Mouse (Mus musculus) adrenal gland, postnatal 14 days (tissue): ENCODE measurements around the gene Nr0b2. TPM values are rescaled to one million over a fixed set of nuclear protein-coding genes. Genes with fewer than 3 reads are reported as not detected.
A peak's percentile ranks its signal among the peaks of the same experiment; 100 is the strongest.

ENCODE experiments used
- DNase-seq: peaks from one replicate; pipeline ENCODE4 v3.0.0; 2021; ENCODE audit warnings: mixed read lengths
- total RNA-seq: library from RNA; stranded (reverse); gene quantifications from 2 replicates; pipeline ENCODE4 v1.2.3, GENCODE M21; 2021

The Nr0b2 gene
- total RNA-seq, 1 experiment from 2014 or later: 32.6 TPM

DNA sequence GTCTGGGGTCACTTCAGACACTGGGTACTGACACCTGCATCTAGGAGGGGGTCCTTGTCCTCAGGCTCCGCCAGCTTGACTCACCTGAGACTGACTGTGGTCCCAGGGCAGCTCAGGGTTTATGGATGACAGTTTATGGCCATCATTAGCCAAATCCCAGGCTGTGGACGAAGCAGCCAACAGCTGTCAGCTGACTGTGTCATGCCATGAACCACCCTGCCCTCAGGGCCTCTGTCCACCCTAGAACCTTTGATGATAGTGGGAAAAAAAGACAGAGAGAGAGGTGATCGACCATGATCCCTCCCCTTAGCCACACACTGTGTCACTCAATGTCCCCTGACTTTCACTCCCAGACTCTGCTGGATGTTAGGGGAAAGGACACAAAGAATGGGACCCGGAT lies 8.4 kb downstream of the Nr0b2 start:
- no peak for DNase-seq

DNA sequence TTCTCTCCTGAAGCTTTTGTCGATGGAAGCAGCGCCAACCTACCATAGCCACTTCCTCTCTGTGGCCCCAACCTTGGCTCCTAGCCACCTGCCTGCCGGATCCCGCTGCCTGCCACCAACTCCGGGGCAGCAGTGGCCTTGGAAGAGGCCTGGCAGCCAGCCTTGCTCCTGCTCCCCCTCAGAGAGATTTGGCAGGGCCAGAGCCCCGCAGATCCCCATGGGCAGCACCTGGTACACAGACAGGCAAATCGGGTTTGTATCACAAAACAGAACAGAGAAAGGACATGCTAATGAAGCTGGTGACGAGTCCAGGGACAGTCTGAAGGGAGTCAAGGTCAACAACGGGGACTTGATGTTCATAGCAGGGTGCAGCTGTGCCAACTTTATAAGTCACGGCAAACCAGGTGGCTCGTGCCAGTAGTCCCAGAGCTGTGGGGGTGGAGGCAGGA lies 10.0 kb downstream of the Nr0b2 start:
- peak; percentile 92 for DNase-seq

DNA sequence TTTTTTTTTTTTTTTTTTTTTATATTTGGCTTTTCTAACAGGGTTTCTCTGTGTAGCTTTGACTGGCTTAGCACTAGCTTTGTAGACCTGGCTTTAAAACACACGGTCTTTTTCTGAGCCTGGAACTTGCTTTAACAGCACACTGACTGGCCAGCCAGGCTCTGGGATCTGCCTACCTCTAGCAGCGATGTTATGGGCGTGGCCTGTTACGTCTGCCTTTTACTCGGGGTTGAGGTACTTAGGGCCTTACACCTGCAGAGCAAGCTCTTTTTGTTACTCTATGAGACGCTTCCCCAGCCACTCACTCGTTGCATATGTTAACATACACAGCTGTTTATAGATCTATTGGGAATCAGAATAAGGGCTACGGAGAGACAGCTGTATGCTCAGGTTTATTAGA lies 14.1 kb downstream of the Nr0b2 start:
- no peak for DNase-seq

DNA sequence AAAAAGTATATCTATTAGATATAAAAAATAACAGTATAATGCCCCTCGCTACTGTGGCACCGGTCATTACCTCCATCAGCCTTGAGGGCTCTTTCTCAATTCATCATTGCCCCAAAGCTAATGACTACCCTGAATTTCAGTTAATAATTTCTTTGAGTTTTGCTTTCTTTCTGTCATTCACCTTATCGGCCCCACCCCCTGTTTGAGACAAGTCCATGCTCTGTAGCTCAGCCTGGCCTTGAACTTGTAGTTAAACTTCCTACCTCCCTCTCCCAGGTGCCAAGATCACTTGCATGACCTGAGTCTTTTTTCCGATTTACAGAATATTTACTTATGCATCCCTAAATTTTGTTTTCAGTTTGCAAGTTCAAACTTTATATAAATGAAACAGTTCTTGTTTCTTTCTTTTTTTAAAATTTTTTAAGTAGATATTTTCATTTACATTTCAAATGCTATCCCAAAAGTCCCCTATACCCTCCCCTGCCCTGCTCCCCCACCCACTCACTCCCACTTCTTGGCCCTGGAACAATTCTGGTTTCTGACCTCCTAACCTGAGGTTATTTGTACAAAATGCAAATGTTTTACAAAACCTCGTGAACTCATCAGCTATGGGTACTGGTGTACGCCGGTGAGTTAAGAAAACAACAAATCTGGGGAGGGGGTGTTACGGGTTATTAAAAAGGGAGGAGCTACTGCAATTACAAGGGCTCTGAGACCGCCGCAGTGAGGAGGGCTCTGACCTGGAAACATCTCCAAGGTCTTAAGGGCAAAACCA lies 16.3 kb downstream of the Nr0b2 start:
- no peak for DNase-seq

DNA sequence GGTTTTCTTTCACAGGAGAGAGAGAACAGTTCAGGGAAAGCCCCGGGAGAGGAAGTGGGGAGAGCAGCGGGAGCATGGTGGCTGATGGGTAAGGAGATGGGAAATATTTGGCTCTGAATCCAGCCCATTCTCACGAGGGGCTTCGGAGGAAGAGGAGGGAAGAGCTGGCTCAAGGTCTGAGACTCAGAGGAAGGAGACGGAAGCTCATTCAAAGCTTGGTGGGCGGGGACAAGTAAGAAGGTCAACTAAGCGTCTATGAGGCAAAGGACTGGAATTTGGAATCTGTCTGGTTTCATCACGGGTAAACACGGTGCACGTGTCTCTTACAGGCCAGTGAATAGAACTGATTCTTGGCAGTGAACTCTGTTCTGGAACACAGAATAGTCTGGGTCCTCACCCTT lies 16.9 kb downstream of the Nr0b2 start:
- DNase-seq: peak; percentile 73

DNA sequence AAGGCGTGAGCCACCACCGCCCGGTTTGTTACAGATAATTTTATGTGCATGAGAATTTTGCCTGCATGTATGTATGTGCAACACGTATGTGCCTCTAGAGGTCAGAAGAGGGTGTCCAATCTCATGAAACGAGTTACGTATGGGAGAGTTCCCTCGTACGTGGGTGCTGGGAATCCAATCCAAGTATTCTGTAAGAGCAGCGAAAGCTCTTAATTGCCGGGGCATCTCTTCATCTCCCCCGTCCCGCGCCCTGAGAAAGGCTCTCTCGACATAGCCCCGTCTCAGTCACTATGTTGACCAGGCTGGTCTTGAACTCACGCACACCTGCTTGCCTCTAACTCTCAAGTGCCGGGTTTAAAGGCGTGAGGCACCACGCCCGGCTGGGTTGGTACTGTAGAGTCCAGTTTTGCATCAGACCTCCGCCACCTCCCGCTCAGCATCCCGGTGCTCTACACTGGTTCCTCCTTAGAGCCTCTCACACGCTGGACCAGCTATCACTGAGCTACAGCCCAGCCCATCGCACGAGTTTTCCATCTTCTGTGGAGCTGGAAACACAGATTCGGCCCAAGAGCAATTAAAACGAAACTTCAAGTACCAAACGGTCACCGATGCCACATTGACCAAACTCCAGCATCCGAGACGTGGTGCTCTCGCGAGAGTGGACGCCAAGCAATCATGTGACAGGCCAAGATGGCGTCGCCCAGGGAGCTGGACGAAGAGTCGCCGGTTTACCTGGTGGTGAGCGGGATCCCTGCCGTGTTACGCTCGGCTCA lies 21.1 kb downstream of the Nr0b2 start, which contains the start of gene Gpatch3:
TSS of gene Gpatch3 (plus strand) at position 676 of the 773 bp plus-strand sequence.
- peak; percentile 95 for DNase-seq

DNA sequence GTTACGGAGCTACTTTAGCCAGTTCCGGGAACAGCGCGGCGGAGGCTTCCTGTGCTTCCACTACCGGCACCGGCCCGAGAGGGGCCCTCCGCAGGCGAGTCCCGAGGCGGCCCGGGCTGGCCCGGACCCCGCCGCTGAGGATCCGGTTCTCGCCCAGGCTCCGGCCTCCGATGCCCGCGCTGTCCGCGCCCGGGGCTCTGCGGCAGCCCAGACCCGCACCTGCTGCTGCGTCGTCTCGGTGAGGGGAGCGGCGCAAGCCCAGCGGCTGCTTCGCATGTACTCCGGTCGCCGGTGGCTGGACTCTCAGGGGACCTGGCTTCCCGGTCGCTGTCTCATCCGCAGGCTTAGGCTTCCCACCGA lies 21.6 kb downstream of the Nr0b2 start:
- no peak for DNase-seq

DNA sequence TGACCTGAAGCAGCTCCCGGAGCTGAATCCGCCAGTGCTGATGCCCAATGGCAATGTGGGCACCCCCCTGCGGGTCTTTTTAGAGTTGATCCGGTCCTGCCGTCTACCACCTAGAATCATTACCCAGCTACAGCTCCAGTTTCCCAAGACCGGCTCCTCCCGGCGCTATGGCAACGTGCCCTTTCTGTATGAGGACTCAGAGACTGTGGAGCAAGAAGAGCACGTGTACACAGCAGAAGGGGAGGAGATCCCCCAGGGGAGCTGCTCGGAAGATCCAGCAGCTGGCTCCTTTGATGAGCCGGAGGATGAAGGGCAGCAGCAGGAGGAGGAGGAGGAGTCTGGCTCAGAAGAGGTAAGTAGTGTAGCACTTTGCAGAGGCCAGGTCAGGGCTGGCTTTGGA lies 24.8 kb downstream of the Nr0b2 start:
- no peak for DNase-seq

DNA sequence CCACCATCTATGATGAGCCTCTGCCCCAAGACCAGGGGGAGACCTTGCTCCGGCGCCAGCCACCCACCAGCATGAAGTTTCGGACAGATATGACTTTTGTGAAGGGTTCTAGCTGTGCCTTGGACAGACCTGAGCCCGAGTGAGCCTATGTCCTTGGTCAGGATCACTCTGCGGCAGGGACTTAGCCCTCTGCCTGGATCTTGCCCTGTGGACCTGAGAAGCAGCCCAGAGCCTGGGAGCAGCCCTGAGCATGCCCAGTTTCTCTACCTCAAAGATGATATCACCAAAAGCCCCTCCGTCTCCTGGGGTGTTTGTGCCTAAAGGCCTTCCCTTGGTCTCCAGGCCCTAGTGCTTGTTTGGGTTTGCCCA lies 30.5 kb downstream of the Nr0b2 start:
- no peak for DNase-seq

DNA sequence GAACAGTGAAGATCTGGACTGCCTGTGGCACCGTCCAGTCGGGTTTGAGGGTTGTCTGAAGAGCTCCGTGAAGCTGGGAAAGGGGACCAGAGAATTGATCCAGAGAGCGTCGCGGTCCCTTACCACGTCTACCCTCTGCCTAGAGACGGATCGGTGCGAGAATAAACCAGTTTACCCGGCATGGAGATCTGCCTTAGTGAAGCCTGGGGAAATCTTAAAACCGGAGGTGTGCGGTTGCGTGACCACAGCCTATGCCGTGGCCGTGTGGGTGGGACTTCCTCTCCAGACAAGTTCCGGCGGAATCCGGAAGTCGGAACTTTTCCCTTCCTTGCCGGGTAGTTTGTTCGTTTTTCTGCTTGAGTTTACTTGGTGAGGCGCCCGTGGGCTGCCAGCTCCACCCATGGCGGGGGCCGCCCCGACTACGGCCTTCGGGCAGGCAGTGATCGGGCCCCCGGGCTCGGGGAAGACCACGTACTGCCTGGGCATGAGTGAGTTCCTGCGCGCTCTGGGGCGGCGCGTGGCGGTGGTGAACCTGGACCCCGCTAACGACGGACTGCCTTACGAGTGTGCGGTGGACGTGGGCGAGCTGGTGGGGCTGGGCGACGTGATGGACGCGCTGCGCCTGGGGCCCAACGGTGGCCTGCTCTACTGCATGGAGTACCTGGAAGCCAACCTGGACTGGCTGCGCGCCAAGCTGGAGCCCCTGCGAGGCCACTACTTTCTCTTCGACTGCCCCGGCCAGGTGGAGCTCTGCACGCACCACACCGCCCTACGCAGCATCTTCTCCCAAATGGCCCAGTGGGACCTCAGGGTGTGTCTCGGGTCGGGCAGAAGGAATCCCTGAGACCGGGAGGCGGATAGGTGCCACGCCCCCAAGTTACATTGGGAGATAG lies 31.1 kb downstream of the Nr0b2 start, which contains the start of gene Gpn2:
TSS of gene Gpn2 (plus strand) at position 304 of the 893 bp plus-strand sequence.
- DNase-seq: peak; percentile 92

DNA sequence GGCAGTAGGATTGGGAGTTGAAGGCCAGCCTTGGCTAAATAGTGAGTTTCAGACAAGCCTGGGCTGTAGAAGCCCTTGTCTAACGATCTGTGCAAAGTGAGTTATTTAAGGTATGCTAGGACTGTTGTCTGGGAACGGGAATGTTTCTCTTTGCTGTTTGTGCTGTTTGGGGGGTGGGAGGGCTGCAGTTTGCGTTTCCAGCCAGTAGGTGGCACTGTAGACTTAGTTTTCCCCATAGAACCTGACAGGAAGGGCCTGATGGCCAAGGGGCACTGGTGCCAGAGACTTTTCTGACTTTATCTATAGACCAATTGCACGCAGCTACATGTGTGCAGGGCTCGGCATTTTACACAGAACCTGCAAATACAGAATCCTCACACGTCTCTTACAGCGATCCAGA lies 39.4 kb downstream of the Nr0b2 start:
- peak; percentile 83 for DNase-seq

DNA sequence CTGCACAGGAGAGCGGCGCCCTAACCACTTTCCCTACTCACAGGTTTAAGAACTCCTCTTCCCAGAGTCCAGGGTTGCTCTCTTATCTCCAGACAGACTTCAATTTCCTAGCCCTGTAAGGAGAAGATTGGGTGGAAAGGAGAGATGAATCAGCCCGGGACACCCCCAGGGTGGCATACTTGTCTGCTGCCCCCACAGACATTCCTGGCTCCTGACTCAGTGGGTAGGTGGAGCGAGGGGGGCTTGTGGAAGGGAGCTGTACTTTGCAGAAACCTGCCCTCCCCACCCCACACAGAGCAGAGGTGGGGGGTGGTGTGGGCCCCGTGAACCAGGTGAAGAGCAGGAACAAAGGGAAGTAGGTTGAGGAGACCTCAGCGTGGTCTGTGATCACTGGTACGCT lies 42.4 kb downstream of the Nr0b2 start:
- no peak for DNase-seq

DNA sequence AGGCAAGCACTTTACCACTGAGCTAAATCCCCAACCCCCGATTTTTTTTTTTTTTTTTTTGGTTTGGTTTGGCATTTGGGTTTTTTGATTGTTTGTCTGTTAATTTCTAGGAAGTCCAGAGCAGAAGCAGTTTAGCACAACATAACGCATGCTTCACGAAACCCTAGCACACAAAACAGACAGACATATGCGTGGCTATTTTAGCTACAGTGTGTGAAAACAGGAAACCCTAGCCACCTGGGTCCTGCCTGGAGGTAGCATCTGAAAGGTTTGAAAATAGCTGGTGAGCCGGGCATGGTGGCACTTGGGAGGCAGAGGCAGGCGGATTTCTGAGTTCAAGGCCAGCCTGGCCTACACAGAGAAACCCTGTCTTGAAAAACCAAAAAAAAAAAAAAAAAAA lies 42.9 kb downstream of the Nr0b2 start:
- DNase-seq: no peak

DNA sequence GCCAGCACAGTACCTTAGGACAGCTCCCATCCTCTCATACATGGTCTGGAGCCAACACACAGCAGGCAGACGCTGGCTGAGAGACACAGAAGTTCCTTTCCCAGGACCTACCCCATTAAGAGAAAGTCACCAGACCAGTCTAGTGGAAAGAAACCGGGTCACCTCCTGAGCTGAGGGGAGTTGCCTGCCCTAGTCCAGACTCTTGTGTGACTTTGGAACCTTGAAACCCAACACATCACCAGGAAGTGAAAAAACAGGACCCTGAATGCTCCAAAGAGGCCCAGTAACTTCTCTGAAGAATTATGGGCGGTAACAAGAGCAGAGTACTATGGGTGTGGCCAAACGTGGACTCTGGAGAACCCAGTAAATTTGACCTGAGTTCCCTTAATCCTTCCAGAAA lies 45.4 kb downstream of the Nr0b2 start:
- no peak for DNase-seq

DNA sequence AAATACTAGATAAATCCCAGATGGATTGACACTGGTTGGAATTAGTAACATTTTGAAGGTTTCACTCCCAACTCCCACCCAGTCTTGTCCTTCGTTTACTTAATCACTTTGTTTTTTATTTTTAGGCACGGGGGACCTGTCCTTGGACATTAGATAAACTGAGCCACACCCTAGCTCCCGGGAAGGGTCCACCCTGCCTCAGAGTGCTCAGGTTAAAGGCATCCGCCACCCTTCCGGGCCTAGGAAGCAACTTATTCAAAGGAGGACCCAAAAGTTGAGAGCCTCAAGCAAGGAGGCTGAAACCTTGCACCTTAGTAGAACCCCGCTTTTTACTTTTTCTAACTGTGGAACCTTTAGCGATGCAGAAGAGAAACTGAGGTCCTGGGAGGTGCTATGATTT lies 45.9 kb downstream of the Nr0b2 start:
- DNase-seq: no peak

DNA sequence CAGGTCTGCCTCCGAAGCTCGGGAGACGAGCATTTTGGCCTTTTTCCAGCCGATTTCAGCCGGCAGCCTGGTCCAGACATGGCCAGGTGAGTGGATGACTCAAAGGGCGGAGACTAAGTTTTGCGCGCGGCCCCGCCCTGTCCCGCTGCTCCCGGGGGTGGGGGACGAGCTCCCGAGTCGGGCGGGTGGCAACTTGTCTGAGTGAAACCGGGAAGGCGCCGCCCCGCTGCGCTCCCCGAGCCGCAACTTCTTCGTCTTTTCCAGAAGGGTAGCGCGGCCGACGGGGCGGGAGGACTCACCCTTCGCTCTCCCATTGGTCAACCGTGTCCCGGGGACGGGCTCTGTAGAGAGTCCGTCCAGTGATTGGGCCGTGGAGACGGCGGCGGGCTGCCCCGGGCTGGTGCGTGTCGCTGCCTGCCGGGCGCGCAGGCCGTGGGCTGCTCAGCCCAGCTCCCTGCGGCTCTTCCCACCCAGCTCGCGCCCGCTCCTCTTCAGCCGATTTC lies 46.4 kb downstream of the Nr0b2 start:
- DNase-seq: peak; percentile 95

DNA sequence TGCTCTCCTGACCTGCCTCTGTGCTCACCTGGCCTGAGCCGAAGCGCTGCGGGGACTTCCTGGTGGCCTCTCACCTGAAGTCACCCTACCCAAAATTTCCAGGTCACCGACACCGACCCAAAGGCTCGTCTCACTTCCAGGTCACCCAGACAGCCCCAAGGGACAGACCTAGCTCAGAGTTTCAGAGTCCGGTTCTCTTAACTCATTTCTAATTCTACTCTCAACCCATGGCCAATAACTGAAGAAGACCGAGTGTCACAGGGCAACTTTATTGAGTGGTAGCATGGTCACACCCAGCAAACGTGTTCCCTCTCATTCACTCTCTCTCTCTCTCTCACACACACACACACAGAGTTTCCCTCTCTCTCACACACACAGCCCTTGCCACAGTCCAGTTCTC lies 47.1 kb downstream of the Nr0b2 start:
- DNase-seq: no peak

DNA sequence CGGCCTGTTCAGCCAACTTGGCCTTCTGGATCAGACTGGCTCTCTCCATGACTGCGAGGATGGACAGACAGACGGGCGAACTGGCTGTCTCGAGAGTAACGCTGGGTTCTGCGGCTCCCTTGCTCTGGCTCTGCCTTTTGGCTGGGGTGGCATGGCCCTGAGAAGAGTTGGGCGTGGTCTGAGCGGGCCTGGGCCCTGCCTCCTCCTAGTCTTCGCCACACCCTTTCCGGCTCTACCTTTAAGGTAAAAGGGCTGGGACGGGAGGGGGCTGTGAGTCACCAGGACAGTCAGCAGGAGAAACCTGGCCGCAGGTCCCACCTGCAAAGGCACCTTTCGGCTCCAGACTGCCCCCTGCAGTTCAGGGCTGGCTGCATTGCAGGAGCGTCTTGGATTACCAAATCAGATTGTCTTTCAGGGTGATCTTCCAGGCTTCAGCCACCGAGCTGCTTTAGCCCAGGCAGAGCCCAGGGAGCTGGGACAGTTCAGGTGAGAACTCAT lies 48.6 kb downstream of the Nr0b2 start, which contains the start of gene Sfn:
TSS of gene Sfn (minus strand) at position 448 of the 498 bp plus-strand sequence.
- DNase-seq: peak; percentile 67

DNA sequence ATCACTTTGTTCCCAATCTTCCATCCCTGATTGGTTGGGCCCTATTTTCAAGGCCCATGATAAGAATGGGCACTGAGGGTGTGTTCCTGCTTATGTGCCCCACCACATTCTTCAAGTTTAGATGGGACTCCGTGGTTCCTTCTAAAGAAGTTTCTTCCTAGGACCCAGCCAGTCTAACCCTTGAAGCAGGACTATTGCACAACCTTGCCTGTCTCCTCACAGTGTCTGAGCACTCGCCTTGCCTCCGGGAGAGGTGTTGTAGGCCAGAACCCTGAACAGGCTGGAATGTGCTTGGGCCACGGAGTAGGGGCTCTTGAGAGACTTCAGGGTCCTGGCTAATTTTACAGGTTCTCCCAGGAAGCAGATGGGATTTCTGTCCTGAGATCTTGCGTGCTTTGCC lies 49.9 kb downstream of the Nr0b2 start:
- no peak for DNase-seq

DNA sequence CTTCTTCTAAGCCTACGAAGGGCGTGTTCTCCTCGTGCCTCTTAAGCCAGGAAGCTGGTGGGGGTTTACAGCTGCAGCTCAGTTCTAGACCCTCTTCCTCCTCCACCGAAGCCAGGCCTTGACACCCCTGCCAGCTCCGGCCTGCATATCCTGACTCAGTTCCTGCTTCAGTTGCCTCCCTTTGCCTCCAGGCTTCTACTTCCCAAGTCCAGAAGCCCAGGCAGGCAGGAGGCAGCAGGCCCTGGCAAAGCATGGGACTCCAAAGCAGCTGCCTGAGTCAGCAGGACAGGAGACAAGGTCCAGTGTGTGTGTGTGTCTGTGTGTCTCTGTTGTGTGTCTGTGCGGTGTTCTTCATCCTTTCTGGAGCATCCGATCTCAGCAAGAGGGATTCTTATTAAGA lies 51.0 kb downstream of the Nr0b2 start:
- DNase-seq: no peak

DNA sequence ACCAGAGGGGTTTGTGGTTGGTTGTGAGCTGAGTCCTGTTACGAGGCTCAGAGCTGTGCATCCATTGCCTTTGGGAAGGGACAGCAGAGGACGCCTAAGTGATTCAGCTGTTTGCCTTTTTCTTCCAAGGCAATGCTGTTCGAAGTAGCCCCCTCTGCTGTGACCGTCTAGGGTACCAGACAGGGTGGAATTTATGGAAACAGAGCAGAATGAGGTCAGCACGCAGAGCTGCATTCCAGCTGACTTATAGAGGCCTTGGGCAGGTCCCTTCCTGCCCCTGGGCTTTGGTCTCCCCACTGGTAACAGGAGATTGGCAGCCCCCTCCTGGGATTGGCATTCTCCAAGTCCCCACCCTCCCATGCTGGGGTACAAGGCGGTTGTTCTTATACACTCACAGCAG lies 51.7 kb downstream of the Nr0b2 start:
- no peak for DNase-seq

DNA sequence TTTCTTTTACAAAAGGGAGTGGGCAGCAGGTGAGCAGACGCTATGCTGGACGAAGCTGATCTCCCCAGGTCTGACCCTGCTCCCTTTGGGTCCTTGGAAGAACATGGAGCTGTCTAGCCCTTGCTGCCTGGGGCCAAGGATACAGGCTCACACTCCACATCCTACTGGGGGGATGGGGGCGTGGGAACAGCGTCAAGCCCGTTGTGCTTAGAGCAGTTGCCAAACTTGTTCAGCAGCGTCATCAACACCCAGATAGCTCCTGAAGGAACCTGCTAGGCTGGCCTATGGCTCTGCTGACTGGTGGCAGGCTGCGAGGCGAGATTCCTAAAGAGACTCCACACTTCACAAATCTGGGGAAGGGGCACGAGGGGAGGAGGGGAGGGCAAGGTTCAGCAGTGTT lies 52.2 kb downstream of the Nr0b2 start:
- DNase-seq: no peak
